Mouse (Mus musculus) hindbrain, embryonic 14.5 days (tissue): ENCODE results near the gene Lrrtm3. TPM values are rescaled to one million over a fixed set of nuclear protein-coding genes. Genes with fewer than 3 reads are reported as not detected.

ENCODE experiments used
- ATAC-seq: fragments of 200-750 bp; cut with Nextera tagmentation; 2 replicates; pipeline ENCODE4 v1.8.0; 2017; ENCODE audit warnings: moderate number of reproducible peaks, mild to moderate bottlenecking, moderate TSS enrichment, moderate library complexity; ENCODE audit not compliant: low FRiP score
- DNase-seq: peaks from one replicate; pipeline ENCODE4 v3.0.0-alpha.2; 2015; ENCODE audit warnings: low spot score
- H3K27ac ChIP-seq: fragments of 300-500 bp; sonication (generic); 2 replicates; pipeline ENCODE4 v1.5.1; 2014; ENCODE audit warnings: mild to moderate bottlenecking, moderate library complexity
- H3K27me3 ChIP-seq: fragments of 300-500 bp; sonication (generic); 2 replicates; pipeline ENCODE4 v1.6.1; 2014; ENCODE audit warnings: mild to moderate bottlenecking, low read length, mixed read lengths; ENCODE audit not compliant: control insufficient read depth, insufficient read depth
- H3K36me3 ChIP-seq: fragments of 300-500 bp; sonication (generic); replicated peaks from 2 replicates; pipeline ENCODE4 v1.6.1; 2014; ENCODE audit not compliant: control insufficient read depth, insufficient read depth
- H3K4me1 ChIP-seq: fragments of 300-500 bp; sonication (generic); replicated peaks from 2 replicates; pipeline ENCODE4 v1.6.1; 2014; ENCODE audit warnings: antibody characterized with exemption, low read length, mixed read lengths; ENCODE audit not compliant: control insufficient read depth, insufficient read depth
- H3K4me2 ChIP-seq: fragments of 300-500 bp; sonication (generic); replicated peaks from 2 replicates; pipeline ENCODE4 v1.6.1; 2014; ENCODE audit warnings: mild to moderate bottlenecking, moderate library complexity
- H3K4me3 ChIP-seq: fragments of 300-500 bp; sonication (generic); replicated peaks from 2 replicates; pipeline ENCODE4 v1.5.1; 2014; ENCODE audit warnings: mild to moderate bottlenecking, low read length
- H3K9ac ChIP-seq: fragments of 300-500 bp; sonication (generic); 2 replicates; pipeline ENCODE4 v1.6.1; 2014
- H3K9me3 ChIP-seq: fragments of 300-500 bp; sonication (generic); 2 replicates; pipeline ENCODE4 v1.6.1; 2016; ENCODE audit warnings: low read length; ENCODE audit not compliant: control insufficient read depth
- WGBS: fragments of 180-500 bp; shearing (Covaris S2); extraction: QIAGEN DNeasy Blood & Tissue Kit; methylation state at CpG from one replicate; pipeline ENCODE4 v1.1.7; 2014; 5-methylcytosine and 5-hydroxymethylcytosine counted together
- polyA plus RNA-seq: library from polyadenylated mRNA; unstranded; fragments of >200 nt; fragmentation: Nextera tagmentation; extraction: Ambion mirVana; gene quantifications from 2 replicates; pipeline ENCODE4 v1.2.1, GENCODE M21; 2014

Lrrtm3 gene
- polyA plus RNA-seq, 1 experiment from 2014 or later = 37.2 TPM

DNA sequence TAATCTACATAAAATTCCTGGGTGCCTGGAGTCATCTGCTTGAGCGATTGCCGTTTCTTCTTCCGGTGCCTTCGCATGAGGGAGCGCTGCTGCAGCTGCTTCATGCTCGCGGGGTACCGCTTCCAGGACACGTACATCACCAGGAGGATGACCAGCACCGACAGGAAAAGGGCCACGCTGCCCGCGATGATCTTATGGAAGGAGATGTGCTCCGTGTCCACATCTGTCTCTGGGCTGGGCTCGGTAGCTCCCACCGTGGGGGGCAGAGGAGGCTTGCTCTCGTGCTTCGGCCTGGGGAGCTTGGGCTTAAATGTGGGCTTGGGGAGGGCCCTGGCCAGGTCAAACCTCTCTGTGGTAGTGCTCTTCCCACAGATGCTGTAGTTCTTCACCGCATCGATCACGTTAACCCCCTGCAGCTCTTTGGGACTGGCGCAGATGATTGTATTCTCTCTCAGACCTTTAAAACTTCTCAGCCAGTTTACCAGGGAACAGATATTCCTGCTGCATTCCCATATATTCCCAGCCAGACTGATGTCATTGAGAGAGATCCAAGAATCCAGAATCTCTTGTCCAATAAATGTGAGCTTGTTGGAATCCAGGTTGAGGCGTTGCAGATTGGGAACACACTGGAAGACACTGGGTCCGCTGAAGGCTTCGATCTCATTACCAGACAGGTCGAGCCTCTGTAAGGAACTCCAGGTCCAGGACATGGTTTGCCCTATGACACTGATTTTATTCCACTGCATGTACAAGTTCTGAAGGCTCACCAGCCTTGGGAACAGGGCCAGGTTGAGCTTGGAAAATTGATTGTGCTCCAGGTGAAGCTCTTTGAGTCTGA lies 1.9 kb downstream of the Lrrtm3 start:
- Histone ChIP-seq H3K9me3 (no peaks in the 10 kb centered on the region), H3K27me3 (peaks cover 4% of the 10 kb centered on the region; the same call in 1 of the 2 replicates), H3K27ac (peak overlapping the region; percentile 20), H3K4me3 (peak overlapping the region; percentile 56), H3K9ac (peak overlapping the region; percentile 74), H3K4me2 (peak overlapping the region; percentile 87), H3K4me1 (peaks cover 12% of the 10 kb centered on the region), H3K36me3 (no peaks in the 10 kb centered on the region)
- DNase-seq (peak; percentile 38), ATAC-seq (0 out of 2 replicates have a peak, but pooled peaks have one; percentile 15)
- 3% methylated on average over 26 of the region's 26 CpGs for WGBS

DNA sequence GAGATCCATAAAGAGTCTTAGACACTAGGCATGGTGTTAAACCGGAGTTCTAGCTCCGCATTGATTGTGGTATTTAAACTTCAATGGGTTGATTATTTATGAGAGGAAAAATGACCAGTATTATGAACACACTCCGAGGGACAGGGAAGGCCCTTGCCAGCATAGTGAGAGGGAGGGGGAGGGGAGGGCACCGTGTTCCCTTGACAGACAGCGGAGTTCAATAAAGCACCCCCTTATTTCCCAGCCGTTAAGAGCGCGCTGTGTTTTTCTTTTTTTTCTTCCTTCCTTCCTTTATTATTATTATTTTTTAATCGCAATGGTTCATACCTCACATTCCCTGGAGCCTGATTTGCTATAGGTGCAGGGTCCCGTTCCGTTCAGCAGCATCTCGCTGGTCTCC lies 2.6 kb downstream of the Lrrtm3 start:
- no peak for DNase-seq
- peak overlapping the region; percentile 20 for H3K27ac ChIP-seq
- peak overlapping the region; percentile 56 for H3K4me3 ChIP-seq
- ATAC-seq = no peak
- peaks cover 4% of the 10 kb centered on the region; the same call in 1 of the 2 replicates for H3K27me3 ChIP-seq
- under 1% methylated on average over 12 of the region's 12 CpGs for WGBS
- H3K9ac ChIP-seq = peak overlapping the region; percentile 74
- no peaks in the 10 kb centered on the region for H3K9me3 ChIP-seq
- no peaks in the 10 kb centered on the region for H3K36me3 ChIP-seq
- H3K4me2 ChIP-seq = peak overlapping the region; percentile 87
- peaks cover 12% of the 10 kb centered on the region for H3K4me1 ChIP-seq

DNA sequence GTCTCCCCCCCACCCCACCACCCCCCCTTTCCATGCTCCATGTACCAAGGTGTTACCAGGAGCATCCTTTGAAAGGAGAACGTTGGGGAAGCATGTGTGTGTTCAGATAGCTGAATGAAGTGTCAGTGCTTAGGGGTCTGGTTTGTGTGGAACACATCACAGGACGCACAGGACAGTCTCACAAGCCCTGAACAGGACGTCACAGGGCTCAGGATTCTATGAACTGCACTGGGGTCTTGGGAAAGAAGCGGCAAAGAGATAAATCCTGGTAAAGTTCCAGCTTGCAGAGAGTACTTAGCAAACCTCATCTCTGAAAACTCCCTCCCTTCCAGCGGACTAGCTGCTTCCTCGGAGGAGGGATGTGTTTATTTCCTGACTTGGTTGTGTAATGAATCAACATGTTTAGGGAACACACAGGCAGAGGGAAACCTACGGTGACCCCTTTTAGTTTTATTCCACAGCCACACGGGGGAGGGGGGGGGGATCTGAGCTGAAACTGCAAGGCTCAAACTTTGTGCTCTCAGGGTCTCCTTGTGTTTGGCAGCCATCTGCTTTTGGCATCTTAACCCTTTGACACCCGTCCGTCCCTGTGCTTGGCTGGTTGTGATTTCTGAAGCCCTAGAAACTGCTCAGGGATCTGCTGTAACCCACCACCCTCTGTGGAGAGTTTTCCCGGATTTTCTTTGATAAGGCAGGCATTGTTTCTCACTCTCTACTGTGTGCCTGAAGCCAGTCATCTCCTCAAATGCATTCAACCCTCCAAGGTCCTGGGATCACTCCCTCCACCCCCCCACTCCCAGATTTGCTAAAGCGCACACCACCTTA lies 3.3 kb downstream of the Lrrtm3 start:
- Histone ChIP-seq H3K4me3 (peak overlapping the region; percentile 56), H3K9me3 (no peaks in the 10 kb centered on the region), H3K4me2 (peak overlapping the region; percentile 87), H3K27ac (0 out of 2 replicates have a peak overlapping the region, but pooled peaks have one; percentile 47), H3K4me1 (peaks cover 12% of the 10 kb centered on the region), H3K36me3 (no peaks in the 10 kb centered on the region), H3K27me3 (peaks cover 4% of the 10 kb centered on the region; the same call in 1 of the 2 replicates), H3K9ac (peak overlapping the region; percentile 74)
- peak; percentile 53 for DNase-seq
- WGBS = 2% methylated on average over 12 of the region's 12 CpGs
- no peak for ATAC-seq

DNA sequence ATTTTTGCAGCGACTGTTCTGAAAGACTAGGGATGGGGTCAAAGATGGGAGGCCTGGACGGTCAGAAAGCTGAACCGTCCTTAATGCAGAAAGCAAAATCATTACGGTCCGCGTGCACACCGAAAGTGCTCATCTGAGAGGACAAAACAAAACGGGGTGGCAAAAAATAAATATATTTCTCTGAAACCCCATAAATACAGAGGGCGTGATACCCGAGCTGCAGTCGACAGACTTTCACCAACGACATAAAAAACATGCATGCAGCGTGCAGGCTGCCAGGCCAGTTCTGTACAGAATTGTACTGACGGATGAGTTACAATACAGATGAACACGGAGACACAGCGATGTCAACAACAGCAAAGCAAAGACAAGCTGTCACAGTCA lies 3.9 kb downstream of the Lrrtm3 start:
- Histone ChIP-seq H3K4me2 (peak overlapping the region; percentile 87), H3K4me3 (peak overlapping the region; percentile 56), H3K9me3 (no peaks in the 10 kb centered on the region), H3K36me3 (no peaks in the 10 kb centered on the region), H3K4me1 (peaks cover 12% of the 10 kb centered on the region), H3K9ac (peak overlapping the region; percentile 74), H3K27ac (peak overlapping the region; percentile 2; the same call in 1 of the 2 replicates), H3K27me3 (peaks cover 4% of the 10 kb centered on the region; the same call in 1 of the 2 replicates)
- no peak for ATAC-seq
- no peak for DNase-seq
- whole genome bisulfite sequencing = 38% methylated on average over 16 of the region's 16 CpGs

DNA sequence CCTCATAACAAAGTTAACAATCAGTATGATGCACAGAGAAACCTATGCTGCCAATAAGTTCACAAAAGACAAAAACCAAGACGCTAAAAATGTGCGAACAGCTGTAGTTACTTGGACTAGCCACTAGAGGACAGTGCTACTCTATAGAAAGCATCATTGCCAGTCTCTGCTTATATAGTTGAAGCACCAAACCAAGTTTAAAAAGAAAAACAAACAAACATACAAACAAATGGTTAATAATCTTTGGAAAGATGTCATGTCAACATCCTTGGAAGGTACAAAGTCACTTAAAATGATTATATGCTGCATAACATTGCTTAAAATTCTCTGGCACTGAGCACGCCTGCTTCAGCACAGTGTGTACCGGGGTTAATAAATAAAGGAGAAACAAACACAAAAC lies 5.6 kb downstream of the Lrrtm3 start:
- Histone ChIP-seq H3K27ac (no peak overlapping the region), H3K9ac (0 out of 2 replicates have a peak overlapping the region, but pooled peaks have one; percentile 74), H3K4me3 (peak overlapping the region; percentile 56), H3K27me3 (peaks cover 4% of the 10 kb centered on the region; the same call in 1 of the 2 replicates), H3K4me1 (peaks cover 12% of the 10 kb centered on the region), H3K9me3 (no peaks in the 10 kb centered on the region), H3K4me2 (peak overlapping the region; percentile 87), H3K36me3 (no peaks in the 10 kb centered on the region)
- DNase-seq = peak; percentile 84
- WGBS = 42% methylated on average over 4 of the region's 4 CpGs
- no peak for ATAC-seq

DNA sequence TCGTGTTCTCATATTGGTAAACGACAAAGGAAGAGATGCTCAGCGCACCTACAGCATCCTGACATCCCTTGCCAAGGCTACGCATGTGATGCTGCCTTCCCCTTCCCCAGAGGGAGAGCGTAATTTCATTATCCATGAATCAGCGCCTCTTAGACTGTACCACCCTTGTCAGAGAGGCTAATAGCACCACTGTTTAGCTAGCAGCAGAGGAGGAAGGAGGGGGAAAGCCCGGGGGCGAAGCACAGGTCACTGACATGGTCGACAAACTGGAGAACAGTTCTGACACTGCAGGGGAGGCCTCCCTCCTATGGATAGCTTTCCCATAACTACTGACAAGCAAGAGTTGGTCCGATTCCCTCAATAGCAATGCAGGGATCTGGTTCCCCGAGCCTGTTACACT lies 6.3 kb downstream of the Lrrtm3 start:
- H3K27me3 ChIP-seq = peaks cover 1% of the 10 kb centered on the region; the same call in 1 of the 2 replicates
- H3K4me1 ChIP-seq = peaks cover 12% of the 10 kb centered on the region
- peak overlapping the region; percentile 24 for H3K4me3 ChIP-seq
- ATAC-seq = no peak
- H3K27ac ChIP-seq = 0 out of 2 replicates have a peak overlapping the region, but pooled peaks have one; percentile 26
- H3K36me3 ChIP-seq = no peaks in the 10 kb centered on the region
- DNase-seq = no peak
- peak overlapping the region; percentile 87 for H3K4me2 ChIP-seq
- WGBS = 34% methylated on average over 11 of the region's 11 CpGs
- peak overlapping the region; percentile 53 for H3K9ac ChIP-seq
- no peaks in the 10 kb centered on the region for H3K9me3 ChIP-seq

DNA sequence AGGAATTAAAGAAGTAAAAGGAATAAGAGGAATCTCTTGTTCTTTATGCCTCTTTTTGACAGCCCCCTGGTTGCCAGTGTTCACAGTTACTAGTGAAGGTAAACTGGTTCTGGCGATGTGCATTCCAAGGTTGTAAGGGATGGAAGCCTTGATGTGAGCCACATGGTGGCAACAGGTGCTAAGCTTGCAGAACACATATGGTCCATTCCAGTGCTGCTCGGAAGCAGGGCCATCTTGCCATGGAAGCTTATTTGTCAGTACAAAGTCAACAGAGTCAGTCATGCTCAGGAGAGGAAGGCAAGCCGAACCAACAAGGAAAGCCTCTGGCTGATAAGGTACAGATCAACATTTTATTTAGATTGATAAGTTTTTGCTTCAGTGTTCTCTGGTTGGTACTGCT lies 7.7 kb downstream of the Lrrtm3 start:
- WGBS = 85% methylated on average over 3 of the region's 3 CpGs
- no peak overlapping the region for H3K27ac ChIP-seq
- H3K4me3 ChIP-seq = no peak overlapping the region
- no peak overlapping the region for H3K4me2 ChIP-seq
- no peak for DNase-seq
- peaks cover 7% of the 10 kb centered on the region for H3K4me1 ChIP-seq
- H3K9ac ChIP-seq = no peak overlapping the region
- H3K9me3 ChIP-seq = no peaks in the 10 kb centered on the region
- no peaks in the 10 kb centered on the region for H3K36me3 ChIP-seq
- H3K27me3 ChIP-seq = no peaks in the 10 kb centered on the region
- ATAC-seq = no peak

DNA sequence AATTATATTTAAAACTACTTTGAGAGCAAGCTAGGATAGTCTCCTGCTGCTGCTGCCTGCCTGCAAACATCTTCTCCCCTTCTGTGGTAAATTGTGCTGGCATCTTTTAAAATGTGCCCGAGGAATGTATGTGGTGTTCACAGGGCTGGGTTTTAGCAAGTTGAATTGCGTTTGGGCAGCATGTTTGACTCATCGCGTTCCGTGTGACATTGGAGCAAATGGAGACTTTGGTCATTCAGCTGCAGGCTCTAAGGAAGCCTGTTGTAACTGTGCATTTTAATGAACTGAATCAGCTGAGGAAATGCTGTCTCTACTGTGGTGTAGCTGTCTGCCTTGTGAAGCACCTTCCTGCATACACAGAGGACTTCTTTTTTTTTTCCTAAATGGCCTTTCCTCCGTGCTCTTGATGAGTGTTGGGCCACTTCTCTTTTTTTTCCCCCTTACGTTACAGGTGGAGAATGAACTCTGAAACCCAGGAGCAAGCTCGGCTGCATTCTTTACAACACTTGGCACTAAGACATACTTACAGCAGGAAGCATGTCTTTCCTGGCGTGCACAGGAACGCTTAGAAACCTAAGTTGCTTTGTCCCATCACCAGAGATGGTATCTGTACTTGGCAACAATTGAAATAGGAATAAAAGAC lies 13.5 kb downstream of the Lrrtm3 start:
- no peak for ATAC-seq
- WGBS = 43% methylated on average over 10 of the region's 10 CpGs
- no peaks in the 10 kb centered on the region for H3K36me3 ChIP-seq
- H3K4me2 ChIP-seq = no peak overlapping the region
- H3K9me3 ChIP-seq = no peaks in the 10 kb centered on the region
- H3K4me1 ChIP-seq = peaks cover 15% of the 10 kb centered on the region
- no peak overlapping the region for H3K27ac ChIP-seq
- no peak overlapping the region for H3K4me3 ChIP-seq
- no peak for DNase-seq
- no peaks in the 10 kb centered on the region for H3K27me3 ChIP-seq
- H3K9ac ChIP-seq = no peak overlapping the region
